Mouse (Mus musculus): Measurements from ENCODE around the gene Cmpk1. TPM values are rescaled to one million over a fixed set of nuclear protein-coding genes. Genes with fewer than 3 reads are reported as not detected.
A peak's percentile ranks its signal among the peaks of the same experiment; 100 is the strongest.
"Not testable (repeated sequence)": the region's sequence is repeated elsewhere in the genome, so short reads cannot be mapped to it uniquely, and the experiment has no call there.

The Cmpk1 gene
- total RNA-seq (2021) = 10 to 100 TPM; 69.5 to 73.4 TPM

GRCm38 (mm10) chr4:114986591-114987432, at the start of gene Cmpk1:
Gene Cmpk1, minus strand, starts transcription at chr4:114987241.
- DNase-seq (ENCODE audit: extremely low spot score in 1 of 2, low spot score in 1 of 2) = peak; percentile 70 to 72

GRCm38 (mm10) chr4:115035043-115035442, 48.0 kb upstream of the Cmpk1 start:
- DNase-seq (ENCODE audit: extremely low spot score in 1 of 2, low spot score in 1 of 2) = no peak

DNA sequence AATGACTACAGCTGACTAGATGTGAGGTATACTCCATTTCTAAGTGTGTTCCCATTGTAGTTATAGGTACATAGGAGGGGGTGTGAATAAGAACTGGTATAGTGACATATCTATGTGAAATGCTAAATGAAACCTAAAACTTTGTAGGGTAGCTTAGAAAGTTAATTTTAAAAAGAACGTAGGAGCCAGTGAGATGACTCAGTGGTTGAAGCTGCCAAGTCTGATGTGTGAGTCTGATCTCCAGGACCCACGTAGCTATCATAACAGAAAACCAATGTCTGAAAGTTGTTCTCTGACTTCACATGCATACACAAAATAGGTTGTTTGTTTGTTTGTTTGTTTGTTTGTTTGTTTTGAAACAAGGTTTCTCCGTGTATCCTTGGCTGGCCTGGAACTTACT, 33.0 kb upstream of the Cmpk1 start:
- no peak for DNase-seq (ENCODE audit: extremely low spot score in 1 of 2, low spot score in 1 of 2)

DNA sequence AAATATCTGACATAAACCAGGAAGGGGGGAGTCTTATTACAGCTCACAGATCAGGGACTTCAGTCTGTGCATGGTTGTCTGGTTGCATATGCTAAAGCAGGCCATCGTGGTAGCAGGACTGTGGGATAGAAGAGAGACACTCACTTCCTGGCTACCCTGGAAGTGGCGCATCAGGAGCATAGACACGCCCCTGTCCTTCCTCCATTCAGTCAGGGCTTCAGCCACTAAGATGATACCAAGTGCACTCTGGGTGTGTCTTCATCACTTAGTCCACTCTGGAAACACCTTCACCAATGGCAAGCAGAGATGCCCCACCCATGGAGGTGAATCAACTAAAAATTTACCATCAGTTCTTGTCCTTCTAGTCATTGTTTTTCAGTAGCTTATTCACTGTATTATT, 27.2 kb upstream of the Cmpk1 start:
- DNase-seq (ENCODE audit: extremely low spot score in 1 of 2, low spot score in 1 of 2) = no peak

GRCm38 (mm10) chr4:115000429-115000795, 13.4 kb upstream of the Cmpk1 start:
- no peak for DNase-seq (ENCODE audit: extremely low spot score in 1 of 2, low spot score in 1 of 2)

DNA sequence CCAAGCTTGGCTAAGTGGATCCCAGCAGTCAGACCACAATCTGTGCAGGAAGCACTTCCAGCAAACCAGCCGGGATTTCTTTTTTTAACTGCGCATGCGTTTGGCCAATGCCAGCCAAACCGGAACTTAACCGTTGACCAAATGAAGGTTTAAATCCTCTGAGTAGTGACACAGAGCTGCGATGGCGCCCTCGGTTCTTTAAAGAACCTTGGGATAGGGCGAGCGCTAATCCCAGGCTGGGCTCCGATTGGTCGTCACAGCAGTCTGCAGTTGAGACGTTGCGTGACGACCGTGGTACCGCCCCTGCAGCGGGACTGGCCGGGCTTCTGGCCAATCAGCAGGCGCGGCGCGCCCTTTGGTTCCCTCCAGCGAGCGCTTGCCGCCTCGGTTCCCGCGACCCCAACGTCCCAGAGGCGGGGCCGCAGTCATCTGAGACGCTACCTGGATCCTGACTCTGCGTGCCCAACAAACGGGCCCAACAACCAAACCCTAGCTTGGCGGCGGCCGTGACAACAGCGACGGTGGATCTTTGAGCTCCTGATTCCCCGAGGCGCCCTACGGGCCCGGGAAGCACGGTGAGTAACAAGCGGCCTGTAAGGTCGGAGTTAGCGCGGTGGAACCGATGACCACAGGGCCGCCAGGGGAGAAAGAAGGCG, 12.9 kb upstream of the Cmpk1 start, which contains the start of gene Stil:
Gene Stil (plus strand): TSS at position 387 of the 656 bp plus-strand sequence.
- peak; percentile 82 to 89 for DNase-seq (ENCODE audit: extremely low spot score in 1 of 2, low spot score in 1 of 2)

- no peak for DNase-seq (ENCODE audit: extremely low spot score in 1 of 2, low spot score in 1 of 2)
Measured at GRCm38 (mm10) chr4:114999445-114999772, 12.4 kb upstream of the Cmpk1 start.

DNA sequence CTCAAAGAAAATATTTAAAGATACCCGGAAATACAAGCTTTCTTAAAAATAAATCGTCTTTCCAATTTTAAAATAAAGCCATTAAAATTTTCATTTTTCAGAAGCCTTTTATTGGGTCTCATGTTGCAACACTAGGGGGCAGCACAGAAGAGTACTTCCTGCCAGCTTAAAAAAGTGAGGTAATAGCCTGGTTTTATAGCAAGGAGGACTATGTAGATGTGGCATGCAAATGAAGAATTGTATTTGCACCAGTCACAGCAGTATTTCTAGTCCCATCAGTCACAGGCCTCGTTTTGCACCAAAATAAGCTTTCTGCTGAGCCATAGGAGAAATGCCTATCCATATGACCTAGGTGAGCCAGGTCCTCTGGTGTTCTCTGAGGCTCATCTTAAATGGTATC, 10.0 kb upstream of the Cmpk1 start:
- peak in 1 of 2 experiments; percentile 51 for DNase-seq (ENCODE audit: extremely low spot score in 1 of 2, low spot score in 1 of 2)

- no peak for DNase-seq (ENCODE audit: extremely low spot score in 1 of 2, low spot score in 1 of 2)
Measured at GRCm38 (mm10) chr4:114994218-114994617, 7.2 kb upstream of the Cmpk1 start.

DNA sequence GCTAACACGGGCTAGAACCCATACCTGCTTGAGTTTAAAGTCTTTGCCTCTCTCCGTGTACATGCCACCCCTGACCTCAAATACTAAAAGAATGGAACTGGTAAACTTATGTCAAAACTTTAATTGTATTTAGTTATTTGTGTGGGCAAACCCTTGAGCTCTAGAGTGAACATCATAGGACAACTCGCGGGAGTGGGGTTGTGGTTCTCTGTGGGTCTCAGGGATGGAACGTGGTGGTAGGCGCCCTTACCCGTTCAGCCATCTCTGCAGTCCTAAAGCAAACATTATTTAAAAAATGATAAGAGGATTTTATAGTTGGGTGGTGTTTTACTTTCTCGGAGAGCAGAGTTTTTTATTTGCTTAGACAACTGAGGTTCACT, 840 bp downstream of the Cmpk1 start:
- no peak for DNase-seq (ENCODE audit: extremely low spot score in 1 of 2, low spot score in 1 of 2)

- no peak for DNase-seq (ENCODE audit: extremely low spot score in 1 of 2, low spot score in 1 of 2)
Measured at GRCm38 (mm10) chr4:114983020-114983419, 4.0 kb downstream of the Cmpk1 start.

DNA sequence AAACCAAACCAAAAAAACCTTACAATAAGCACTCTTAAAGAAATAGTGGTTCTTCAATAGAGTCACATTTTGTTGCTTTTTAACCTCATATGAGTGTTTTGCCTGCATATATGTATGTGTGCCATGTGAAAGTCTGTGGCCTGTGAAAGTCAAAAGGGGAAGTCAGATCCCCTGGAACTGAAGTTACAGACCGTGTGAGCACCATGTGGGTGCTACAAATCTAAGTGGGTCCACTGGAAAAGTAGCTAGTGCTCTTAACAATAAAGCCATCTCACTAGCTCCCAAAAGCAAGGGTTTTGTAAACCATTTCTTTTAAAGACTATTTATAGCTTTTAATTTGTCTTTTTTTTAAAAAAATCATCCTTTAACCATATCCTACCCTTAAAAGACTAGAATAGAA, 4.4 kb downstream of the Cmpk1 start:
- no peak for DNase-seq (ENCODE audit: extremely low spot score in 1 of 2, low spot score in 1 of 2)

DNA sequence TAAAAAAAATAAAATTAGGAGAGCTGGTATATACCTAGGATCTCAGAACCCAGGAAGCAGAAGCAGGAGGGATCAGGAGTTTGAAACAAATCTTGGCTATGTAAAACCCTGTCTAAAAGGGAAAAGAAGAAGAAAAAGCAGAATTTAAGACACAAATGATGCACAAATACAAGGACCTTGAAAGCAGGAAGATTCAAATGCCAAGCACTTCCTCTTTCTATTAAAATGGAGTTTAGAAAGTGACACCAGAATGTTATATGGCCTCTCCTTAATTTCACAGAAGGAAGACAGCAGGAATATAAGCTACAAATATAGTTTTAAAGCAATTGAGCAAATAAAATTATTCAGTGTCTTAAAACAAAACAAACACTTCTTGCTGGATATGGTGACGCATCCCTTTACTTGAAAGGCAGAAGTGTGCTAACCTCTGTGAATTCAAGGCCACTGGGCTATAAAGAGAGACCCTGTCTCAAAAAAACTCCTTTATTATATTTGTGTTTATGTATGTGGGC, 13.8 kb downstream of the Cmpk1 start:
- no peak for DNase-seq (ENCODE audit: extremely low spot score in 1 of 2, low spot score in 1 of 2)

DNA sequence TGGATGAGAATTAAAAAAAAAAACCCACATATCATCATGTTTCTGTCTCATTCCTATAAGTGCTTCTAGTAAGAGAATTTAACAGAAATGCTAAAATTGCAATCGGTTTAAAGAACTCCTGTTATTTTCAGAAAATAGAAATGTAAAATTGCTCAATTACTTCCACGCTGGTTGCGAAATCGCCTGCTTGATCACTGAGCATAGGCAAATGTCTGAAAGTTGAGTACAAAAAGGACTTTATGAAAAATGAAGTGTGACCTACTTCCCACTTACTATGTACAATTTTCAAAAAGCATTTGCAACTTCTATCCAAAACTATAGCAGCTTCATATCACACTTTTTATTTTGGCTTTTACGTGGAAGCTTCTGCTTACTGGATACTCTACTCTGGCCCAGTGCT, 16.3 kb downstream of the Cmpk1 start:
- DNase-seq (ENCODE audit: extremely low spot score in 1 of 2, low spot score in 1 of 2) = no peak

- not testable (repeated sequence) for DNase-seq (ENCODE audit: extremely low spot score in 1 of 2, low spot score in 1 of 2)
Measured at GRCm38 (mm10) chr4:114960881-114961280, 26.2 kb downstream of the Cmpk1 start.

- DNase-seq (ENCODE audit: extremely low spot score in 1 of 2, low spot score in 1 of 2) = no peak
Measured at GRCm38 (mm10) chr4:114959533-114959932, 27.5 kb downstream of the Cmpk1 start.

DNA sequence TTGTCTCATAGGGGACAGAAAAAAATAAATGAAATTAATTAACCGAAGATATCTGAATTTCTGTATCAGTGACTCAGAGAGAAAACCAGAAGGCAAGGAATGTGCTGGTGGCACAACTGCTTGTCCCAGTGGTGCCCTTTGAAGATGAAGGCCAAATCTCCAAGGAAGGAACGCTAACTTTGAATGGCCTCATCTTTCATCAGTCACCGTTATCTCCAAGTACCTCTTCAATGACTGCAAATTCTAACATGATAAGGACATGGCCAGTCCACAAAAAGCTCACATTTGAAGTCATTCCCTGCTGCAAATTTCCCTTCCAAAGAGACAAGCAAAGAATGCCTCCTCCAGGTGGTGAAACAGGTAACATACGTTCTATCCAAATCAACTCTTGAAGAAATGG, 28.3 kb downstream of the Cmpk1 start:
- DNase-seq (ENCODE audit: extremely low spot score in 1 of 2, low spot score in 1 of 2) = no peak

GRCm38 (mm10) chr4:114958231-114958630, 28.8 kb downstream of the Cmpk1 start:
- DNase-seq (ENCODE audit: extremely low spot score in 1 of 2, low spot score in 1 of 2) = no peak

DNA sequence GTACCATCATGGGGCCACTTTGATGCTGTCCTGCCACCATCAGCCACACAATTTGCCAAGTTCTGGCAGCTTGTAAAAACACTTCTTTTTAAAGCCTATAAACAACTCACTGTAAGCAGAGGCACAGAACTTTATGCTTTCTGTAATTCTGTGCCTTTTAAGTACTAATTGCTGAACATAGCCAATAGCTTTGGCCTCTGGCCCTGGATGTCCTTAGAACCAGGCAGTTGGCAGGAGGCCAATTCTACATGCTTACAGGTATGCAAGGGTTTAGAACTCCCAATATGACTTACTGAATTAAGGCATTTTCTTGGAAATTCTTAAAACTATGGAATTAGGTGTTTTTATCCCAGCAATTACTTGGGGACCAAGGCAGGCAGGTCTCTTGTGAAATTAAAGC, 29.6 kb downstream of the Cmpk1 start:
- DNase-seq (ENCODE audit: extremely low spot score in 1 of 2, low spot score in 1 of 2) = no peak

- DNase-seq (ENCODE audit: extremely low spot score in 1 of 2, low spot score in 1 of 2) = no peak
Measured at GRCm38 (mm10) chr4:114953172-114953571, 33.9 kb downstream of the Cmpk1 start.

GRCm38 (mm10) chr4:114947852-114948481, 39.1 kb downstream of the Cmpk1 start:
- no peak for DNase-seq (ENCODE audit: extremely low spot score in 1 of 2, low spot score in 1 of 2)

Measured in layer of hippocampus, postnatal 25 days (tissue).